Mouse (Mus musculus) stomach, embryonic 16.5 days (tissue): ENCODE data around the gene Hpgds. TPM values are rescaled to one million over a fixed set of nuclear protein-coding genes. Genes with fewer than 3 reads are reported as not detected.

ENCODE experiments used
- ATAC-seq: fragments of 200-750 bp; cut with Nextera tagmentation; 2 replicates; pipeline ENCODE4 v1.8.0; 2017; ENCODE audit warnings: moderate number of reproducible peaks, moderate TSS enrichment; ENCODE audit not compliant: insufficient read depth, low FRiP score
- H3K27ac ChIP-seq: fragments of 300-500 bp; sonication (generic); 2 replicates; pipeline ENCODE4 v1.5.1; 2014; ENCODE audit warnings: low read length
- H3K27me3 ChIP-seq: fragments of 300-500 bp; sonication (generic); 2 replicates; pipeline ENCODE4 v1.6.1; 2014; ENCODE audit warnings: low read length, control low read depth, mixed read lengths; ENCODE audit not compliant: control insufficient read depth, insufficient read depth
- H3K36me3 ChIP-seq: fragments of 300-500 bp; sonication (generic); 2 replicates; pipeline ENCODE4 v1.6.1; 2014; ENCODE audit warnings: low read length; ENCODE audit not compliant: control insufficient read depth, insufficient read depth
- H3K4me1 ChIP-seq: fragments of 300-500 bp; sonication (generic); 2 replicates; pipeline ENCODE4 v1.6.1; 2014; ENCODE audit warnings: low read length, control low read depth, mixed read lengths; ENCODE audit not compliant: control insufficient read depth, insufficient read depth
- H3K4me2 ChIP-seq: fragments of 300-500 bp; sonication (generic); 2 replicates; pipeline ENCODE4 v1.6.1; 2014; ENCODE audit warnings: low read depth, low read length, mixed read lengths
- H3K4me3 ChIP-seq: fragments of 300-500 bp; sonication (generic); replicated peaks from 2 replicates; pipeline ENCODE4 v1.5.1; 2014; ENCODE audit warnings: mild to moderate bottlenecking, low read length
- H3K9ac ChIP-seq: fragments of 300-500 bp; sonication (generic); 2 replicates; pipeline ENCODE4 v1.6.1; 2014; ENCODE audit warnings: low read length
- H3K9me3 ChIP-seq: fragments of 300-500 bp; sonication (generic); replicated peaks from 2 replicates; pipeline ENCODE4 v1.6.1; 2016; ENCODE audit warnings: low read length, control low read depth; ENCODE audit not compliant: control insufficient read depth
- WGBS: fragments of 180-500 bp; shearing (Covaris S2); extraction: QIAGEN DNeasy Blood & Tissue Kit; methylation state at CpG from one replicate; pipeline ENCODE4 v1.1.7; 2014; 5-methylcytosine and 5-hydroxymethylcytosine counted together
- polyA plus RNA-seq: library from polyadenylated mRNA; unstranded; fragments of >200 nt; fragmentation: Nextera tagmentation; extraction: Ambion mirVana; gene quantifications from 2 replicates; pipeline ENCODE4 v1.2.1, GENCODE M21; 2015

Gene Hpgds
- polyA plus RNA-seq, result 4.8 and 7.7 TPM in 2 replicates

GRCm38 (mm10) chr6:65144621-65145205 lies at the start of gene Hpgds:
TSS of gene Hpgds (minus strand) at chr6:65144908.
- no peaks in the 10 kb centered on the region for H3K27me3 ChIP-seq

GRCm38 (mm10) chr6:65164977-65165376 lies 20.3 kb upstream of the Hpgds start:
- H3K9ac ChIP-seq, result no peak overlapping the region

More at GRCm38 (mm10) chr6:65144621-65145205, at the start of gene Hpgds:
- Histone ChIP-seq H3K4me3 (no peak within 1 kb of the TSS), H3K4me2 (peak within 1 kb of the TSS; percentile 14; the same call in 1 of the 2 replicates), H3K36me3 (no peaks in the 10 kb centered on the region), H3K4me1 (peaks cover 4% of the 10 kb centered on the region; the same call in 1 of the 2 replicates), H3K9me3 (no peaks in the 10 kb centered on the region), H3K9ac (no peak within 1 kb of the TSS), H3K27ac (0 out of 2 replicates have a peak within 1 kb of the TSS, but pooled peaks have one; percentile 31)
- 27% methylated on average over 16 of the region's 16 CpGs for WGBS
- 0 out of 2 replicates have a peak, but pooled peaks have one; percentile 40 for ATAC-seq

GRCm38 (mm10) chr6:65164137-65164536 lies 19.4 kb upstream of the Hpgds start:
- Histone ChIP-seq H3K27me3 (no peaks in the 10 kb centered on the region), H3K4me1 (no peaks in the 10 kb centered on the region), H3K4me3 (no peak overlapping the region), H3K27ac (no peak overlapping the region), H3K4me2 (no peak overlapping the region), H3K9me3 (no peaks in the 10 kb centered on the region), H3K36me3 (no peaks in the 10 kb centered on the region), H3K9ac (no peak overlapping the region)
- no peak for ATAC-seq
- WGBS, result 75% methylated on average over 6 of the region's 6 CpGs

More at GRCm38 (mm10) chr6:65164977-65165376, 20.3 kb upstream of the Hpgds start:
- H3K9me3 ChIP-seq, result no peaks in the 10 kb centered on the region
- H3K4me3 ChIP-seq, result no peak overlapping the region
- no peaks in the 10 kb centered on the region for H3K36me3 ChIP-seq
- H3K4me2 ChIP-seq, result no peak overlapping the region
- no peaks in the 10 kb centered on the region for H3K4me1 ChIP-seq
- WGBS, result 41% methylated on average over 5 of the region's 5 CpGs
- no peak for ATAC-seq
- no peak overlapping the region for H3K27ac ChIP-seq
- H3K27me3 ChIP-seq, result no peaks in the 10 kb centered on the region

GRCm38 (mm10) chr6:65159381-65159942 lies 14.8 kb upstream of the Hpgds start:
- WGBS, result 86% methylated on average over 4 of the region's 4 CpGs
- Histone ChIP-seq H3K27me3 (no peaks in the 10 kb centered on the region), H3K9ac (no peak overlapping the region), H3K9me3 (no peaks in the 10 kb centered on the region), H3K36me3 (no peaks in the 10 kb centered on the region), H3K27ac (no peak overlapping the region), H3K4me1 (no peaks in the 10 kb centered on the region), H3K4me3 (no peak overlapping the region), H3K4me2 (no peak overlapping the region)
- ATAC-seq, result no peak

- no peak overlapping the region for H3K27ac ChIP-seq
- ATAC-seq, result no peak
- WGBS, result 95% methylated on average over 4 of the region's 4 CpGs
- no peak overlapping the region for H3K4me2 ChIP-seq
- no peaks in the 10 kb centered on the region for H3K9me3 ChIP-seq
- no peaks in the 10 kb centered on the region for H3K27me3 ChIP-seq
- no peaks in the 10 kb centered on the region for H3K4me1 ChIP-seq
- H3K4me3 ChIP-seq, result no peak overlapping the region
- H3K9ac ChIP-seq, result no peak overlapping the region
- H3K36me3 ChIP-seq, result no peaks in the 10 kb centered on the region
Measured at GRCm38 (mm10) chr6:65157042-65157441, 12.3 kb upstream of the Hpgds start.

GRCm38 (mm10) chr6:65153570-65153969 lies 8.9 kb upstream of the Hpgds start:
- Histone ChIP-seq H3K36me3 (no peaks in the 10 kb centered on the region), H3K4me3 (no peak overlapping the region), H3K27me3 (no peaks in the 10 kb centered on the region), H3K9me3 (no peaks in the 10 kb centered on the region), H3K9ac (no peak overlapping the region), H3K27ac (no peak overlapping the region), H3K4me2 (no peak overlapping the region), H3K4me1 (peaks cover 3% of the 10 kb centered on the region; the same call in 1 of the 2 replicates)
- 73% methylated on average over 3 of the region's 3 CpGs for WGBS
- ATAC-seq, result no peak

GRCm38 (mm10) chr6:65150703-65151102 lies 6.0 kb upstream of the Hpgds start:
- peak overlapping the region; percentile 22 for H3K4me3 ChIP-seq
- 0 out of 2 replicates have a peak, but pooled peaks have one; percentile 29 for ATAC-seq
- peaks cover 3% of the 10 kb centered on the region; the same call in 1 of the 2 replicates for H3K4me1 ChIP-seq
- H3K4me2 ChIP-seq, result peak overlapping the region; percentile 46
- H3K27me3 ChIP-seq, result no peaks in the 10 kb centered on the region
- peak overlapping the region; percentile 54; the same call in 1 of the 2 replicates for H3K9ac ChIP-seq
- WGBS, result 9% methylated on average over 22 of the region's 22 CpGs
- H3K9me3 ChIP-seq, result no peaks in the 10 kb centered on the region
- H3K27ac ChIP-seq, result no peak overlapping the region
- H3K36me3 ChIP-seq, result no peaks in the 10 kb centered on the region

- no peaks in the 10 kb centered on the region for H3K9me3 ChIP-seq
- no peak overlapping the region for H3K4me2 ChIP-seq
Measured at GRCm38 (mm10) chr6:65146363-65146762, 1.7 kb upstream of the Hpgds start.

GRCm38 (mm10) chr6:65142316-65142715 lies 2.4 kb downstream of the Hpgds start:
- Histone ChIP-seq H3K4me2 (no peak overlapping the region), H3K36me3 (no peaks in the 10 kb centered on the region), H3K9me3 (no peaks in the 10 kb centered on the region), H3K4me3 (no peak overlapping the region), H3K27ac (no peak overlapping the region), H3K4me1 (peaks cover 6% of the 10 kb centered on the region; the same call in 1 of the 2 replicates), H3K9ac (no peak overlapping the region), H3K27me3 (no peaks in the 10 kb centered on the region)
- no peak for ATAC-seq
- WGBS, result 85% methylated on average over 1 of the region's 1 CpGs

More at GRCm38 (mm10) chr6:65146363-65146762, 1.7 kb upstream of the Hpgds start:
- no peaks in the 10 kb centered on the region for H3K27me3 ChIP-seq
- peaks cover 3% of the 10 kb centered on the region; the same call in 1 of the 2 replicates for H3K4me1 ChIP-seq
- H3K9ac ChIP-seq, result no peak overlapping the region
- ATAC-seq, result no peak
- H3K27ac ChIP-seq, result no peak overlapping the region
- H3K4me3 ChIP-seq, result no peak overlapping the region
- no peaks in the 10 kb centered on the region for H3K36me3 ChIP-seq
- 82% methylated on average over 4 of the region's 4 CpGs for WGBS
